Mouse (Mus musculus) right cerebral cortex, postnatal 25 days (tissue): ENCODE data around the gene Gm3952.

Experiments used
- DNase-seq: peaks from one replicate; pipeline ENCODE4 v3.0.0; 2022

The Gm3952 gene

GRCm38 (mm10) chr8:128798594-128798993 lies at the start of gene Gm3952:
TSS of gene Gm3952 (minus strand) at chr8:128798694.
- no peak for DNase-seq

DNA sequence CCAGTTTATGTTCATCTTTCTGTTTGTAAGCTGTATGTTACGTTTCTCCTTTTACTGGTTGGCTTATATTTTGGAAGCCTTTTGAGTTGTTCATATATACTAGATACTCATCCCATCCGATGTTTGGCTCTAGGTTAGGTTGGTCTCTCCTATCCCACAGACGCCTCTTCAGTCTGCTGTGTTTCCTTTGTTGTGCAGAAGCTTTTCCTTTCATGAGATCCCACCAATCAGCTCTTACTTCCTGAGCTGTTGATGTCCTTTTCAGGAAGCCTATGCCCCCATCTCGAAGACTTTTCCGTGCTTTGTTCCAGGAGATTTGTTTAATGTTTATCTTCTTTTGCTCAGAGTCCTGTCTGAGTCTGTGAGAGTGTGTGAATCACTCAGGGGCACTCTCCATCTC lies 45.3 kb upstream of the Gm3952 start:
- DNase-seq, result no peak

- DNase-seq, result no peak
Measured at GRCm38 (mm10) chr8:128812521-128812920, 14.0 kb upstream of the Gm3952 start.

- no peak for DNase-seq
Measured at GRCm38 (mm10) chr8:128735692-128736091, 62.8 kb downstream of the Gm3952 start.

DNA sequence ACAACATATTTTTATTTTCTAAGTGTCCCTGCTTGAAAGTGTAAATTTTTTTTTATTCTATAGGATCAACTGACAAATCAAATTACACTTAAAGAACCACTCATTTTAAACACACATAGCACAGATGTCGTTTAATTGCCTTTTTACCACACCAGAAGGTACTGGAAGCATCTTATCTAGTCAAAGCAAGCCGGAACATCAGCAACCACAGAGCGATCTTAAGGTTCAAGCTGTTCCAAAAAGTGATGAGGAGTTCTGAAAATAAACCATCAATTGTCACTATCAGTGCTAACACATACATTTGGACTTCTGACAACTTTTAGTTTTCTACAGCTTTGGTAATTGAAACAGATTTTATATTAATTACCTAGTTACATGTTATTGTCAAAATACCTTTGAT lies 64.4 kb downstream of the Gm3952 start:
- no peak for DNase-seq

DNA sequence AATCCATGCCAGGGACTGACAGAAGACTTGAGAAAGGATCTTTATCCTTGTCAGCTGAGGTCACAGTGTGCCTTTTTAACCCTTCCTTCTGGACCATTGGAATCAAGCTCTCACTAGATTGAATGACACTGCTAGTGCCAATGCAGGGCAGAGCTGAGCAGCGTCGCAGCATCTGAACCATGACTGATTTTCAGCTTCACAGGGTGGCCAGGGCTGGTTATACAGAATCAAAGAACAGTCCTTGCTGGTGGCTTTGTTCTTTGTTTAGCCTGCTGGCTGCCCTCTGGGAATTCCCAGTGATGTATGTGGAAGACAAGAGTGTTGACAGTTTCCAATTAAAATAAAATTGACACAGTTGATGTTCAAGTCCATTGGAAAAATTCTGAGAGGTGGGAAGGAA lies 66.2 kb downstream of the Gm3952 start:
- no peak for DNase-seq

GRCm38 (mm10) chr8:128727213-128727612 lies 71.3 kb downstream of the Gm3952 start:
- no peak for DNase-seq

- DNase-seq, result no peak
Measured at GRCm38 (mm10) chr8:128724819-128725218, 73.7 kb downstream of the Gm3952 start.

GRCm38 (mm10) chr8:128716184-128716583 lies 82.3 kb downstream of the Gm3952 start:
- DNase-seq, result no peak

DNA sequence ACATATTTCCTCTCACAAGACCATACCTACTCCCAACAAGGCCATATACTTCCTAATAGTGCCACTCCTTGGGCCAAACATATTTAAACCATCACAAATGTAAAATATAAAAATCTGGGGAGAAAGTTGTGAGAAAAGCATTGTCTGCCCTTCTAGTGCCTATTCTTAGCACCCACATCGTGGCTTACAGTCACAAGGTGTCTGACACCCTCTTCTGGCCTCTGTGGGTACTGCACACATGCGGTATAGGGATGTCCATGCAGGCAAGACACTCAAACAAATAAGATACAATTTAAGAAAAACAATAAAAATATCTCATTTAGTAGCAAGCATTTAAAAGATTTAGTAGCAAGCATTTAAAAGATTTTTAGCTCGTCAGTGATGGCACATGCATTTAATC lies 89.2 kb downstream of the Gm3952 start:
- DNase-seq, result peak; percentile 35

- no peak for DNase-seq
Measured at GRCm38 (mm10) chr8:128704836-128705235, 93.7 kb downstream of the Gm3952 start.

DNA sequence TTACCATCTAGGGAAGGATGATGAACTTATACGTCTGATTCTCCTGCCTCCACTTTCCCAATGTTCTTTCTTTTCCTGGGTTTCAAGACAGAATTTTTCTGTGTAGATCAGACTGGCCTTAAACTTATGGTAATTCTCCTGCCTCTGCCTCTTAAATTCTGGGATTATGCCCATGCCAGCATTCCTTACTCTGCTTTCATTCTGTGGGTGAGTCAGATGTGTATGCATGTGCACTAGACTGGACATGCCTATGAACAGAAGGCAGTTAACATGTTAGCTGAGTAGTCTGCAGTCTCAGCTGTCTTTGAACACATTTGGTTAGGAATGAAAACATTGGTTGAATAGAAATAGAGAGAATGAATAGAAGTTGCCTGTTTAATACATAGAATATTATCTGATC lies 94.1 kb downstream of the Gm3952 start:
- no peak for DNase-seq

DNA sequence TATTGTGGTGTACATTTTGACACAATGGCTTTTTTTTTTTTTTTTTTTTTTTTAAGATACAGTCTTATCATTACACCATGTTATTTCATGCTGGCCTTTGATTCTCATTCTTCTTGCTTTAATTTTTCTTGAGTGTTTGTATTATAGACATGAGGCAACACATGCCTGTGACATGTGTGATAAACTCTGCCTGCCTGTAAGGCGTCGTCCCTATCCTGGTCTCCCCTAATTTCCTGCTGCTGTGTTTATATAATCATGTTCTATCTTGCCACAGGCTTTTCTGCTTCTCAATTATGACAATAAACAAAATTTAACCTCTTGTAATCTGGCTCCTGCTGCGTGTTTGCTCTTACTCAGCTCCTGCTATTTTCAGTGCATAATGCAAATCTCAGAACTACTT lies 100.5 kb downstream of the Gm3952 start:
- no peak for DNase-seq

DNA sequence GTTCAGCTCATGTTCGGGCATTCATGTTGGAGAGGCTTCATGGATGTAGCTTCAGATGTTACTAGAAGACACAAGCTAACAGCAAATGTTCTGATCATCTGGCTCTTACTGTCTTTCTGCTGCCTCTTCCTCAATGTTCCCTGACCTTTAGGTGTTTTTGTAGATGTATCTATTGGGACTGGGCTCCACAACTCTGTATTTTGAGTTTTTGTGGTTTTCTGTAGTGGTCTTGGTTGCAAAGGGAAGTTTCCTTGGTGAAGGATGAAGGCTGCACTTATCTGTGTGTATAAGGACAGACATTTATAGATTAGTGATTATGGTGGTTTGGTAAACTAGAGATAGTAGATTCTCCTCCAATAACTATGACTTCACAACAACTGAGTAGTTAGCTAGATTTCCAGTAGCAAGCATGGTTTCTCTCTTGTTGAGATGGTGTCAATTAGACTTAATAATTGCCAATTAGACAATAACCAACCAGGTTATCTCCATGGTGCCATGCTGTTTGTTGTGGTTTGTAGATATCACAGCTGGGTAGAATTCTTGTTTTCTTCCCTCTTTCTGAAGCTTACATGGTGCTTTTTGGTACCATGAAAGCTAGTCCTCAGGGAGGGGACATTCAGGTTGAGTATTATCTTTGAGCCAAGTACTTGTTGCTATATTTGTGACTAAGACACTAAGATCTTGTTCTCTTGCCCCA lies 101.6 kb downstream of the Gm3952 start:
- no peak for DNase-seq
